Mouse (Mus musculus) heart, adult 10 weeks (tissue): ENCODE results near the gene Tmem121. TPM values are rescaled to one million over a fixed set of nuclear protein-coding genes. Genes with fewer than 3 reads are reported as not detected.

Experiments
- polyA plus RNA-seq: library from polyadenylated mRNA; stranded (reverse); fragments of 350-450 nt; fragmentation: Illumina TruSeq; extraction: RNeasy Lipid Tissue Mini Kit (QIAGEN cat#74804); gene quantifications from one replicate; pipeline ENCODE4 v1.2.3, GENCODE M21; 2014; ENCODE audit warnings: low read depth, low replicate concordance

Gene Tmem121
- polyA plus RNA-seq: not detected

GRCm38 (mm10) chr12:113185442-113186291 is at the start of gene Tmem121:
TSS of gene Tmem121 (plus strand) at chr12:113185930.

GRCm38 (mm10) chr12:113139908-113140615 is 45.7 kb upstream of the Tmem121 start, which contains the start of gene Crip2:
TSS of gene Crip2 (plus strand) at chr12:113140236.

GRCm38 (mm10) chr12:113146112-113147057 is 39.3 kb upstream of the Tmem121 start, which contains the start of gene Crip1:
TSS of gene Crip1 (plus strand) at chr12:113146316.

GRCm38 (mm10) chr12:113155887-113156539 is 29.7 kb upstream of the Tmem121 start, which contains the start of gene Tedc1:
TSS of gene Tedc1 (plus strand) at chr12:113156421.

Other genes starting within 250 kb of the Tmem121 start
- 9.4 TPM for gene Nudt14, start 243.8 kb upstream of the Tmem121 start, polyA plus RNA-seq
- 21.7 TPM for gene Btbd6, start 209.4 kb upstream of the Tmem121 start, polyA plus RNA-seq
- gene Brf1, start 185.2 kb upstream of the Tmem121 start, polyA plus RNA-seq: 27.8 TPM
- 33.8 TPM for gene Pacs2, start 171.4 kb upstream of the Tmem121 start, polyA plus RNA-seq
- gene Tex22, start 111.4 kb upstream of the Tmem121 start, polyA plus RNA-seq: not detected
- 33.2 TPM for gene Mta1, start 87.7 kb upstream of the Tmem121 start, polyA plus RNA-seq
- gene Crip2, start 45.7 kb upstream of the Tmem121 start, polyA plus RNA-seq: 1,580 TPM
- gene Crip1, start 39.6 kb upstream of the Tmem121 start, polyA plus RNA-seq: 299 TPM
- not detected for gene Tedc1, start 29.5 kb upstream of the Tmem121 start, polyA plus RNA-seq